Mouse (Mus musculus) liver, embryonic 14.5 days (tissue): Measurements from ENCODE around the gene Cox19.

Experiments
- CTCF ChIP-seq: IDR thresholded peaks from 2 replicates; pipeline ENCODE4 v1.5.1; 2016; ENCODE audit warnings: antibody characterized with exemption, low read depth, control low read depth
- EP300 ChIP-seq: IDR thresholded peaks from 2 replicates; pipeline ENCODE4 v1.6.1; 2016; ENCODE audit warnings: antibody characterized with exemption, low read depth

DNA sequence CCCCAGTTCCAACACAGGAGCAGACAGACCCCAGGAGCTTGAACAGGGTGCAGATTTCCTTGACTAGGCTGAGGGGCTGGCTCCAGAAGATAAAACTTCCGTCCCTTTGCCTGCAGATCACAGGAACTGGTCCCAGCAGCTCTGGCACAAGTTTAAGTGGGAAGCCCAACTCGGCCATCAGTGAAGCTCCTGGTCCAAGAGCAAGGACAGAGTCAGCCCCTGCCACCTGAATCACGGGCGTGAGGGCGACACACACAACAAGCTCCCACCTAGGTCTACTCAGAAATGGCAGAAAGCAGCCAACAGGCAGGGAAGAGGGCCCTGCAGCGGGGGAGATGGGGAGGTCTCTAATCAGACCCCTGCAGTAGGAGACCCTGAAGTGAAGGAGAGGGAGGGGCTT lies 19.1 kb upstream of the Cox19 start:
- no peak for TF ChIP-seq EP300
- TF ChIP-seq CTCF, result no peak
